Mouse (Mus musculus): ENCODE data around the gene Gng5. TPM values are rescaled to one million over a fixed set of nuclear protein-coding genes. Genes with fewer than 3 reads are reported as not detected.

Gng5 gene
- 125 and 148 TPM in 2 replicates for polyA plus RNA-seq (2012; rRNA removed)

GRCm38 (mm10) chr3:146499431-146500002 lies at the start of gene Gng5, which contains the start of gene Spata1:
Gene Gng5 (plus strand): TSS chr3:146499807.
Gene Spata1 (minus strand): TSS chr3:146499753.

DNA sequence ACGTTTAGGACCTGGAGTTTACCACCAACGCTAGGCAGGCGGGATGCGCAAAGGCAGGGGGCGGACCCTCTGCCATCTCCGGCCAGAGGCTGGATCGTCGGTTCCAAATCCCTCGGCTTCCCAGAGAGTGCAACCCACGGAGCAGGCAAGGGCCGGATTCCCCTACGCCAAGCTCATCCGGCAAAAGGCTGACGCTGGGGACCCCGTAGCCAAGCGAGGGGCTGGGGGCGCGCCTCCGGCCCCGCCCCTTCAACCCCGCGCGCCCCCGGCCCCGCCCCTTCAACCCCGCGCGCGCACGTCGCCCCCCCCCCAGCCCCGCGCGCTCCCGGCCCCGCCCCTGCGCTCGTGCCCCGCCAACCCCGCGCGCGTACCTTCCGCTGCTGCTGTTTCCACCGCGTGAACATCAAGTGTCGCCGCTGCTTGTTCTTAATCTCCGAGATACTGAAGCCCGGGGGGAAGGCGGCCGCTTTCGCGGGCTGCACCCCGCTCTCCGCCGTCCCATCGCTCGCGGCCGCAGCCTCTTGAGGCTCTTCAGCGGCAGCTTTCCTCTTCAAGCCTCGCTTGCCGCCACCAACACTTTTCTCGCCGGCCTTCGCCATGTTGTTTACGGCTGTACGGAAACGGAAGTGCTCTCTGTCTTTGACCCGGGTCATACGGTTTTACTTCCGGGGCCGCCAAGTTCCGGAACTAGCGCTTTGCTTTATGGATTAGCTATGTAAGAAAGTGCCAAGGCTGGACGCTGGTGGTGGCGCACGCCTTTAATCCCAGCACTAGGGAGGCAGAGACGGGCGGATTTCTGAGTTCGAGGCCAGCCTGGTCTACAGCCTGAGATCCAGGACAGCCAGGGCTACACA lies 21.4 kb downstream of the Gng5 start, which contains the start of gene Rpf1:
Rpf1 (minus strand) TSS at position 632 of the 854 bp plus-strand sequence.

Other genes starting within 250 kb of the Gng5 start
- 16.3 TPM in 2 replicates for gene Ssx2ip, start 95.2 kb upstream of the Gng5 start, polyA plus RNA-seq (2012; rRNA removed)
- 2.2 and 2.7 TPM in 2 replicates for gene Ctbs, start 50.0 kb upstream of the Gng5 start, polyA plus RNA-seq (2012; rRNA removed)
- gene Spata1, start 54 bp upstream of the Gng5 start, polyA plus RNA-seq (2012; rRNA removed), result 7.2 and 9.1 TPM in 2 replicates
- 32.8 and 34.0 TPM in 2 replicates for gene Rpf1, start 21.6 kb downstream of the Gng5 start, polyA plus RNA-seq (2012; rRNA removed)
- 0.07 and 0.17 TPM in 2 replicates for gene Uox, start 70.6 kb downstream of the Gng5 start, polyA plus RNA-seq (2012; rRNA removed)
- not detected in 2 replicates for gene Dnase2b, start 115.8 kb downstream of the Gng5 start, polyA plus RNA-seq (2012; rRNA removed)
- gene 4930503B20Rik, start 151.5 kb downstream of the Gng5 start, polyA plus RNA-seq (2012; rRNA removed), result not detected in 2 replicates
- 0.23 and 0.30 TPM in 2 replicates for gene Samd13, start 185.8 kb downstream of the Gng5 start, polyA plus RNA-seq (2012; rRNA removed)